Mouse (Mus musculus): ENCODE measurements around the gene Fdps. TPM values are rescaled to one million over a fixed set of nuclear protein-coding genes. Genes with fewer than 3 reads are reported as not detected.
"Not testable (repeated sequence)": the region's sequence is repeated elsewhere in the genome, so short reads cannot be mapped to it uniquely, and the experiment has no call there.

Fdps gene
- polyA plus RNA-seq, 2 experiments: 118 to 215 TPM

GRCm38 (mm10) chr3:89089882-89090591 lies 11.7 kb downstream of the Fdps start:
- Histone ChIP-seq H3K9ac (ENCODE audit: low read depth, low read length, severe bottlenecking) (peak overlapping the region; percentile 66), H3K9me3 (ENCODE audit: control insufficient read depth, low read length) (no peaks in the 10 kb centered on the region), H3K36me3 (ENCODE audit: control insufficient read depth, insufficient read depth, low read length) (peaks cover 17% of the 10 kb centered on the region), H3K4me2 (replicated peaks; ENCODE audit: low read depth, low read length, severe bottlenecking) (peak overlapping the region; percentile 100), H3K27ac (replicated peaks; ENCODE audit: low read depth, low read length) (peak overlapping the region; percentile 87), H3K4me1 (ENCODE audit: control insufficient read depth, insufficient read depth, low read length) (peaks cover 36% of the 10 kb centered on the region), H3K4me3 (replicated peaks; ENCODE audit: low read length) (peak overlapping the region; percentile 69), H3K27me3 (ENCODE audit: control insufficient read depth, insufficient read depth, low read length) (peaks cover 8% of the 10 kb centered on the region; the same call in 1 of the 2 replicates)
- DNase-seq (ENCODE audit: low spot score) (peak; percentile 88), ATAC-seq (ENCODE audit: low FRiP score, low read depth) (peak; percentile 81)
- TF ChIP-seq POLR2A (IDR thresholded peaks at IDR 0.05; ENCODE audit: borderline replicate concordance, extremely low read depth, insufficient read depth, insufficient read length): peak; percentile 22; the same call in 1 of the 2 replicates
- WGBS: 2% methylated on average over 30 of the region's 40 CpGs

- no peak for ATAC-seq (ENCODE audit: low FRiP score, low read depth)
- Histone ChIP-seq H3K9ac (ENCODE audit: low read depth, low read length, severe bottlenecking) (0 out of 2 replicates have a peak overlapping the region, but pooled peaks have one; percentile 66), H3K4me2 (replicated peaks; ENCODE audit: low read depth, low read length, severe bottlenecking) (peak overlapping the region; percentile 100), H3K36me3 (ENCODE audit: control insufficient read depth, insufficient read depth, low read length) (peaks cover 19% of the 10 kb centered on the region), H3K4me1 (ENCODE audit: control insufficient read depth, insufficient read depth, low read length) (peaks cover 36% of the 10 kb centered on the region), H3K27me3 (ENCODE audit: control insufficient read depth, insufficient read depth, low read length) (peaks cover 8% of the 10 kb centered on the region; the same call in 1 of the 2 replicates), H3K27ac (replicated peaks; ENCODE audit: low read depth, low read length) (no peak overlapping the region), H3K4me3 (replicated peaks; ENCODE audit: low read length) (peak overlapping the region; percentile 69), H3K9me3 (ENCODE audit: control insufficient read depth, low read length) (no peaks in the 10 kb centered on the region)
- DNase-seq (ENCODE audit: low spot score): no peak
- WGBS: 54% methylated on average over 14 of the region's 14 CpGs
- no peak for TF ChIP-seq POLR2A (IDR thresholded peaks at IDR 0.05; ENCODE audit: borderline replicate concordance, extremely low read depth, insufficient read depth, insufficient read length)
These were observed 12.8 kb downstream of the Fdps start for GRCm38 (mm10) chr3:89088974-89089373.

GRCm38 (mm10) chr3:89087338-89088110 lies 14.2 kb downstream of the Fdps start:
- ATAC-seq (ENCODE audit: low FRiP score, low read depth) (no peak), DNase-seq (ENCODE audit: low spot score) (peak; percentile 76)
- H3K36me3 ChIP-seq (ENCODE audit: control insufficient read depth, insufficient read depth, low read length): peaks cover 20% of the 10 kb centered on the region
- H3K4me3 ChIP-seq (replicated peaks; ENCODE audit: low read length): peak overlapping the region; percentile 5; the same call in 1 of the 2 replicates
- 16% methylated on average over 18 of the region's 21 CpGs for WGBS
- peak overlapping the region; percentile 33 for H3K4me2 ChIP-seq (replicated peaks; ENCODE audit: low read depth, low read length, severe bottlenecking)
- peak overlapping the region; percentile 31; the same call in 1 of the 2 replicates for H3K9ac ChIP-seq (ENCODE audit: low read depth, low read length, severe bottlenecking)
- H3K4me1 ChIP-seq (ENCODE audit: control insufficient read depth, insufficient read depth, low read length): peaks cover 28% of the 10 kb centered on the region
- H3K9me3 ChIP-seq (ENCODE audit: control insufficient read depth, low read length): no peaks in the 10 kb centered on the region
- peaks cover 4% of the 10 kb centered on the region; the same call in 1 of the 2 replicates for H3K27me3 ChIP-seq (ENCODE audit: control insufficient read depth, insufficient read depth, low read length)
- no peak for TF ChIP-seq POLR2A (IDR thresholded peaks at IDR 0.05; ENCODE audit: borderline replicate concordance, extremely low read depth, insufficient read depth, insufficient read length)
- H3K27ac ChIP-seq (replicated peaks; ENCODE audit: low read depth, low read length): peak overlapping the region; percentile 28

GRCm38 (mm10) chr3:89084654-89085190 lies 17.0 kb downstream of the Fdps start:
- Histone ChIP-seq H3K27ac (replicated peaks; ENCODE audit: low read depth, low read length) (no peak overlapping the region), H3K4me3 (replicated peaks; ENCODE audit: low read length) (no peak overlapping the region), H3K4me2 (replicated peaks; ENCODE audit: low read depth, low read length, severe bottlenecking) (no peak overlapping the region), H3K9ac (ENCODE audit: low read depth, low read length, severe bottlenecking) (no peak overlapping the region), H3K27me3 (ENCODE audit: control insufficient read depth, insufficient read depth, low read length) (no peaks in the 10 kb centered on the region), H3K4me1 (ENCODE audit: control insufficient read depth, insufficient read depth, low read length) (peaks cover 18% of the 10 kb centered on the region), H3K36me3 (ENCODE audit: control insufficient read depth, insufficient read depth, low read length) (peaks cover 31% of the 10 kb centered on the region), H3K9me3 (ENCODE audit: control insufficient read depth, low read length) (no peaks in the 10 kb centered on the region)
- no peak for DNase-seq (ENCODE audit: low spot score)
- WGBS: 82% methylated on average over 12 of the region's 12 CpGs
- no peak for TF ChIP-seq POLR2A (IDR thresholded peaks at IDR 0.05; ENCODE audit: borderline replicate concordance, extremely low read depth, insufficient read depth, insufficient read length)
- no peak for ATAC-seq (ENCODE audit: low FRiP score, low read depth)

GRCm38 (mm10) chr3:89084133-89084532 lies 17.6 kb downstream of the Fdps start:
- no peak for DNase-seq (ENCODE audit: low spot score)
- no peaks in the 10 kb centered on the region for H3K27me3 ChIP-seq (ENCODE audit: control insufficient read depth, insufficient read depth, low read length)
- peaks cover 13% of the 10 kb centered on the region for H3K4me1 ChIP-seq (ENCODE audit: control insufficient read depth, insufficient read depth, low read length)
- H3K4me2 ChIP-seq (replicated peaks; ENCODE audit: low read depth, low read length, severe bottlenecking): no peak overlapping the region
- TF ChIP-seq POLR2A (IDR thresholded peaks at IDR 0.05; ENCODE audit: borderline replicate concordance, extremely low read depth, insufficient read depth, insufficient read length): no peak
- H3K9me3 ChIP-seq (ENCODE audit: control insufficient read depth, low read length): no peaks in the 10 kb centered on the region
- WGBS: 88% methylated on average over 2 of the region's 2 CpGs
- no peak overlapping the region for H3K27ac ChIP-seq (replicated peaks; ENCODE audit: low read depth, low read length)
- no peak overlapping the region for H3K9ac ChIP-seq (ENCODE audit: low read depth, low read length, severe bottlenecking)
- H3K36me3 ChIP-seq (ENCODE audit: control insufficient read depth, insufficient read depth, low read length): peaks cover 37% of the 10 kb centered on the region
- no peak for ATAC-seq (ENCODE audit: low FRiP score, low read depth)
- H3K4me3 ChIP-seq (replicated peaks; ENCODE audit: low read length): no peak overlapping the region

- ATAC-seq (ENCODE audit: low FRiP score, low read depth); H3K9me3 ChIP-seq (ENCODE audit: control insufficient read depth, low read length); H3K4me1 ChIP-seq (ENCODE audit: control insufficient read depth, insufficient read depth, low read length); H3K4me3 ChIP-seq (replicated peaks; ENCODE audit: low read length); H3K27ac ChIP-seq (replicated peaks; ENCODE audit: low read depth, low read length); H3K4me2 ChIP-seq (replicated peaks; ENCODE audit: low read depth, low read length, severe bottlenecking); H3K9ac ChIP-seq (ENCODE audit: low read depth, low read length, severe bottlenecking); H3K27me3 ChIP-seq (ENCODE audit: control insufficient read depth, insufficient read depth, low read length); DNase-seq (ENCODE audit: low spot score): not testable (repeated sequence)
- H3K36me3 ChIP-seq (ENCODE audit: control insufficient read depth, insufficient read depth, low read length): peaks cover 53% of the 10 kb centered on the region
These were observed 19.5 kb downstream of the Fdps start for GRCm38 (mm10) chr3:89082287-89082686.
